Mouse (Mus musculus) heart, embryonic 14.5 days (tissue): ENCODE measurements around the gene Tmem117. TPM values are rescaled to one million over a fixed set of nuclear protein-coding genes. Genes with fewer than 3 reads are reported as not detected.

Experiments used
- ATAC-seq: fragments of 200-750 bp; cut with Nextera tagmentation; 2 replicates; pipeline ENCODE4 v1.8.0; 2017; ENCODE audit warnings: low read depth, moderate TSS enrichment; ENCODE audit not compliant: insufficient number of reproducible peaks, insufficient read depth, low FRiP score
- H3K27ac ChIP-seq, 2 experiments: fragments of 200-500 bp in 1 of 2; fragments of 300-500 bp in 1 of 2; sonication (generic) in 1 of 2; replicated peaks in 1 of 2; 2 replicates each; pipeline ENCODE4 v1.5.1; 2012 to 2014; ENCODE audit warnings: low read depth in 2 of 2, low read length in 2 of 2, control low read depth in 1 of 2, mild to moderate bottlenecking in 1 of 2, mixed read lengths in 1 of 2; ENCODE audit not compliant: control insufficient read depth in 1 of 2, insufficient read depth in 1 of 2
- H3K27me3 ChIP-seq: fragments of 300-500 bp; sonication (generic); 2 replicates; pipeline ENCODE4 v1.6.1; 2014; ENCODE audit warnings: mild to moderate bottlenecking, low read length, control low read depth; ENCODE audit not compliant: control insufficient read depth, insufficient read depth
- H3K36me3 ChIP-seq: fragments of 300-500 bp; sonication (generic); 2 replicates; pipeline ENCODE4 v1.6.1; 2014; ENCODE audit warnings: mild to moderate bottlenecking, control low read depth, low read length, mixed read lengths; ENCODE audit not compliant: control insufficient read depth, insufficient read depth
- H3K4me1 ChIP-seq, 2 experiments: fragments of 200-500 bp in 1 of 2; fragments of 300-500 bp in 1 of 2; sonication (generic) in 1 of 2; 2 replicates each; pipeline ENCODE4 v1.6.1; 2012 to 2014; ENCODE audit warnings: low read length in 2 of 2, control low read depth in 1 of 2, mixed read lengths in 1 of 2; ENCODE audit not compliant: control insufficient read depth in 2 of 2, insufficient read depth in 2 of 2
- H3K4me2 ChIP-seq: fragments of 300-500 bp; sonication (generic); 2 replicates; pipeline ENCODE4 v1.6.1; 2014; ENCODE audit warnings: mild to moderate bottlenecking, low read length
- H3K4me3 ChIP-seq, 2 experiments: fragments of 200-500 bp in 1 of 2; fragments of 300-500 bp in 1 of 2; sonication (generic) in 1 of 2; 2 replicates each; pipeline ENCODE4 v1.5.1; 2012 to 2014; ENCODE audit warnings: low read length in 2 of 2, mild to moderate bottlenecking in 2 of 2, control low read depth in 1 of 2, low read depth in 1 of 2, moderate library complexity in 1 of 2; ENCODE audit not compliant: control insufficient read depth in 1 of 2, insufficient read depth in 1 of 2
- H3K9ac ChIP-seq: fragments of 300-500 bp; sonication (generic); 2 replicates; pipeline ENCODE4 v1.6.1; 2014; ENCODE audit warnings: mild to moderate bottlenecking, low read length
- H3K9me3 ChIP-seq: fragments of 300-500 bp; sonication (generic); 2 replicates; pipeline ENCODE4 v1.6.1; 2016; ENCODE audit warnings: low read length, control low read depth; ENCODE audit not compliant: control insufficient read depth
- WGBS: fragments of 180-500 bp; shearing (Covaris S2); extraction: QIAGEN DNeasy Blood & Tissue Kit; methylation state at CpG from one replicate; pipeline ENCODE4 v1.1.7; 2014; 5-methylcytosine and 5-hydroxymethylcytosine counted together
- polyA plus RNA-seq: library from polyadenylated mRNA; unstranded; fragments of >200 nt; fragmentation: Nextera tagmentation; extraction: Ambion mirVana; gene quantifications from 2 replicates; pipeline ENCODE4 v1.2.1, GENCODE M21; 2014

The Tmem117 gene
- polyA plus RNA-seq, 1 experiment from 2014 or later: 2.0 TPM

DNA sequence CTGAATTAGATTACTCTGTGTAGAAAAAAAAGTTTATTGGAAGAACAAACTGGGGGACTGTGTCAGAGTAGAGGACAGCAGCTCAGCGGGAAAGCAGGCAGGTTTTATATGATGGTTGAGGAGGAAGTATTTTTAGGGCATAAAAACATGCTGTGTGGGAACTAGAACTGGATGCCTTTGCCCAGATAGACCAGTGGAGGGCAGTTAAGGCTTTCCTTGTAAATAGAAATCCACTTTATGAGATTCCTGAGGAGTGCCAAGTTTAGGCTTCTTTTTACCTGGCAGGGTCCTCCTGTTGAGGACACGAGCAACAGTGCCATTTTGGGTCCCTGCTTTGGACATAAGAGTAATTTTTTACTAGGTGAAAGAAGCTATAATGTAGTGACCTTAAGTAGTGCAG, 218.5 kb downstream of the Tmem117 start:
- H3K27me3 ChIP-seq: no peaks in the 10 kb centered on the region
- no peaks in the 10 kb centered on the region for H3K36me3 ChIP-seq
- H3K9ac ChIP-seq: no peak overlapping the region
- no peak overlapping the region for H3K4me2 ChIP-seq
- no peak overlapping the region for H3K27ac ChIP-seq
- no peak overlapping the region for H3K4me3 ChIP-seq
- H3K9me3 ChIP-seq: no peaks in the 10 kb centered on the region
- no peaks in the 10 kb centered on the region for H3K4me1 ChIP-seq
- ATAC-seq: no peak
- WGBS: 76% methylated on average over 2 of the region's 2 CpGs

DNA sequence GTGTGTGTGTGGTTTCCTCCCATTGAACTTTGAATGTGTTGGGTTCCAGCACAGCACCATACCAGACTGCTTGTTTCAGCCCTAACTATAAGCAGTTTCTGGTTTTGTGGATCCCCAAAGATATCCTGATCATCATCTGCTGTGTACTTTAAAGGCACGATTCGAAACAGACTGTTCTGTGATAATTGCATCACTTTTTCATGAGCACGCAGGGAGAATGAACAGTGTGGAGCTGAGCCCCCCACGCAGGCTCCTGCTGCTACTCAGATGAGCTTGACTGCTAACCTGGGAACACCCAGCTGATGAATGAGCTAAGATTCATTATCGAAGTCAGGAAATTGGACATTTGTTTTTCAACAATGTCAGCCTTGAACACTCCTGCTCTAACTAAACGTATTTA, 230.6 kb downstream of the Tmem117 start:
- H3K9me3 ChIP-seq: no peaks in the 10 kb centered on the region
- no peaks in the 10 kb centered on the region for H3K4me1 ChIP-seq
- H3K36me3 ChIP-seq: no peaks in the 10 kb centered on the region
- no peak overlapping the region for H3K9ac ChIP-seq
- H3K27ac ChIP-seq: no peak overlapping the region
- WGBS: 84% methylated on average over 6 of the region's 6 CpGs
- H3K27me3 ChIP-seq: no peaks in the 10 kb centered on the region
- no peak for ATAC-seq
- H3K4me2 ChIP-seq: no peak overlapping the region
- H3K4me3 ChIP-seq: no peak overlapping the region

- Histone ChIP-seq H3K27ac (no peak overlapping the region), H3K9ac (no peak overlapping the region), H3K27me3 (no peaks in the 10 kb centered on the region), H3K4me1 (no peaks in the 10 kb centered on the region), H3K4me3 (no peak overlapping the region), H3K36me3 (no peaks in the 10 kb centered on the region), H3K4me2 (no peak overlapping the region), H3K9me3 (no peaks in the 10 kb centered on the region)
- no peak for ATAC-seq
- 82% methylated on average over 2 of the region's 2 CpGs for WGBS
These were observed 232.1 kb downstream of the Tmem117 start for GRCm38 (mm10) chr15:94861173-94861572.

- H3K27ac ChIP-seq: no peak overlapping the region
- H3K4me2 ChIP-seq: no peak overlapping the region
- 37% methylated on average over 1 of the region's 1 CpGs for WGBS
- H3K27me3 ChIP-seq: no peaks in the 10 kb centered on the region
- no peak overlapping the region for H3K4me3 ChIP-seq
- no peaks in the 10 kb centered on the region for H3K9me3 ChIP-seq
- no peaks in the 10 kb centered on the region for H3K36me3 ChIP-seq
- ATAC-seq: no peak
- H3K4me1 ChIP-seq: no peaks in the 10 kb centered on the region
- no peak overlapping the region for H3K9ac ChIP-seq
These were observed 235.1 kb downstream of the Tmem117 start for GRCm38 (mm10) chr15:94864134-94864533.

- WGBS: 66% methylated on average over 5 of the region's 5 CpGs
- Histone ChIP-seq H3K9ac (no peak overlapping the region), H3K4me3 (no peak overlapping the region), H3K27ac (no peak overlapping the region), H3K4me1 (no peaks in the 10 kb centered on the region), H3K4me2 (no peak overlapping the region), H3K36me3 (no peaks in the 10 kb centered on the region), H3K27me3 (no peaks in the 10 kb centered on the region), H3K9me3 (no peaks in the 10 kb centered on the region)
- ATAC-seq: no peak
These were observed 239.3 kb downstream of the Tmem117 start for GRCm38 (mm10) chr15:94868372-94868771.

DNA sequence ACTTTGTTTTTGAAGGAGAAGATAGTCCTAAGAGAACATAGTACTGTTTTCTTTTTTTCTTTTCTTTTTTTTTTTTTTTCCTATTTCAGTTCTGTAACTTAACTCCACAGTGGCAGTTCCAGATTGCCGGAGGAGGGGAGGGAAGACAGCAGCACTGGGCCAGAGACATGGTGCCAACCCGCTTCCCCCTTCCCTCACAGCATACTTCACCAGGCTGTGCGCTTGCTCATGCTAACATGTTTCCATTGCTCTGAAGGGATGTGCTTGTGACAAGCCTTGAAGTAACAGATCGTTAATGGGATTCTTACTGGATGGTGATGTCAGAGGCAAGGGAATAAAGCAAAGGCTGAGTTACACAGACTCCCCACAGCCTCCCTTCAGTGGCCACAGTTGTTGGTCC, 256.0 kb downstream of the Tmem117 start:
- Histone ChIP-seq H3K4me1 (no peaks in the 10 kb centered on the region), H3K36me3 (no peaks in the 10 kb centered on the region), H3K4me3 (no peak overlapping the region), H3K27ac (no peak overlapping the region), H3K9me3 (no peaks in the 10 kb centered on the region), H3K27me3 (no peaks in the 10 kb centered on the region), H3K4me2 (no peak overlapping the region), H3K9ac (no peak overlapping the region)
- no peak for ATAC-seq
- WGBS: 69% methylated on average over 4 of the region's 4 CpGs

- Histone ChIP-seq H3K4me3 (no peak overlapping the region), H3K36me3 (no peaks in the 10 kb centered on the region), H3K27me3 (no peaks in the 10 kb centered on the region), H3K4me2 (no peak overlapping the region), H3K27ac (no peak overlapping the region), H3K9ac (no peak overlapping the region), H3K4me1 (peaks cover 0 to 3% of the 10 kb centered on the region in 2 experiments; a peak in 1 of 4 replicates), H3K9me3 (no peaks in the 10 kb centered on the region)
- WGBS: 73% methylated on average over 1 of the region's 1 CpGs
- ATAC-seq: no peak
These were observed 264.2 kb downstream of the Tmem117 start for GRCm38 (mm10) chr15:94893201-94893600.

GRCm38 (mm10) chr15:94894086-94894485, 265.1 kb downstream of the Tmem117 start:
- Histone ChIP-seq H3K4me3 (no peak overlapping the region), H3K36me3 (no peaks in the 10 kb centered on the region), H3K4me2 (no peak overlapping the region), H3K27me3 (no peaks in the 10 kb centered on the region), H3K9me3 (no peaks in the 10 kb centered on the region), H3K27ac (no peak overlapping the region), H3K9ac (no peak overlapping the region), H3K4me1 (peaks cover 0 to 3% of the 10 kb centered on the region in 2 experiments; a peak in 1 of 4 replicates)
- ATAC-seq: no peak
- 41% methylated on average over 5 of the region's 5 CpGs for WGBS
